Mouse (Mus musculus) retina, postnatal 1 day (tissue): ENCODE results near the gene Ruvbl2.

Source experiments
- DNase-seq: peaks from one replicate; pipeline ENCODE4 v3.0.0-alpha.2; 2012

Ruvbl2 gene

GRCm38 (mm10) chr7:45460860-45461314, 23.0 kb upstream of the Ruvbl2 start:
- DNase-seq = peak; percentile 64

- DNase-seq = no peak
Measured at GRCm38 (mm10) chr7:45460377-45460776, 22.5 kb upstream of the Ruvbl2 start.

DNA sequence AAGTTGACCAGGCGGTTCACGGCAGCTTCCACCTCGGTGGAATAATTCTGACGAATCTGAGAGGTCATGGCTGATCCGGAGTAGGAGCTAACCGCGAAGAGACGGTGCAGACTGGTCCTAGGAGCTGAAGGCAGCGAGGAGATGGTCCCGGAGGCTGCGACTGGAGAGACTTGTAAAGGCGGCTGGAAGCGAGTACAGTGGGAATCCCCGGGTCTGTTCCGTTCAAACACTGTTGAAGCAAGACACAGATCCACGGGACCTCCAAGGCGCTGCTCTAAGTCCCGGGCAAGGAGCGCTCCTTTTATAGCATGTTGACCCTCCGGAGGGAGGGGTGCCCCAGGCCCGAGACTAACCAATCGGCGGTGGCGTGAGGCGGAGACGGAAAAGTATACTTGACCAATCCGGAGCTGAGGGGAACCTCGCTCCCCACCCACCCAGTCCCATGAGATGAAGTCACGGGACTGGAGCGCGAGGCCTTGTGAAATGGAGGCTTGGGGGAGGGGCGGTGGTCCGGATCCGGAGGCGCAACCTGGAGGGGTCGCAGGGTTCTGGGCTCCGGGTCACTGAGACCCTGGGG, 21.8 kb upstream of the Ruvbl2 start, which contains the start of gene Ftl1:
Gene Ftl1 (minus strand): TSS at position 321 of the 577 bp plus-strand sequence.
- DNase-seq = peak; percentile 100

GRCm38 (mm10) chr7:45458748-45459563, 21.1 kb upstream of the Ruvbl2 start:
- peak; percentile 90 for DNase-seq

DNA sequence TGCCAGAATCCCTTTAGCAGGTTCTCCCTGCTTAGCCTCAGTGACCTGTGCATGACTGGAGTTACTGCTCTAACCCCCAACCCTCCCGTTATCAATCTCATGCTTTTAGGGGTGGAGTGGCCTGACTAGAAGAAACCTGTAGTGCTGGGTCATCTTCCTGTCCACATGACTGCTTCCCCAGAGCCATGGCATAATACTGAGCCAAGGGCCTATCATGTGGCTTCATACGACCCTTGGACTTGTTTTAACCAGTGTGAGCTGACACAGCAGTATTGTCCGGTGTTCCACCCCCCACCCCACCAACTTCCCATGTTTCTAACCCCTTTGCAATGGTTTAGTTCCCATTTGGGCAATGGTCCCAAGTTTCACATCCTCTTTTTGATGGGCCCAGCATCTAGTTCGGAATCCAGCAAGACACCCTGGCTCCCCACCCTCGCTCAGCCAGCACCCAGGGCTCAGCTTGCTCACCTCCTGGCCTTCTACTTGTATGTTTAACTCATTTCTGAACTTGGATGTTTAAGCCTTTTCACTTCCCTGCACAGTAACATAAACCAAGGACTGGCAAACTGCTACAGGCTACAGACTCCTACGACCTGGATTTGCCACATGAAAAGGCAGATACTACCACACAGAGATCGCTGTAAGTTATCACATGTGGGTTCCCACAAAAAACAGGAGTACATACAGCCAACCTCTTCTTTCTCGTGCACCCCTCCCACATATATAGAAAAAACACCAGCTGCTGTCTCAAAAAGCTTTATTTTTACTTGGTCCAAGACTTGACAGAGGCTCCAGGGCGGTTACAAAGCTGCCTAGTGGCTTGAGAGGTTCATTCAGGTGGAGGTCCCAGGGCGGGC, 19.5 kb upstream of the Ruvbl2 start:
- peak; percentile 19 for DNase-seq

GRCm38 (mm10) chr7:45456721-45457203, 18.9 kb upstream of the Ruvbl2 start:
- DNase-seq = peak; percentile 10

DNA sequence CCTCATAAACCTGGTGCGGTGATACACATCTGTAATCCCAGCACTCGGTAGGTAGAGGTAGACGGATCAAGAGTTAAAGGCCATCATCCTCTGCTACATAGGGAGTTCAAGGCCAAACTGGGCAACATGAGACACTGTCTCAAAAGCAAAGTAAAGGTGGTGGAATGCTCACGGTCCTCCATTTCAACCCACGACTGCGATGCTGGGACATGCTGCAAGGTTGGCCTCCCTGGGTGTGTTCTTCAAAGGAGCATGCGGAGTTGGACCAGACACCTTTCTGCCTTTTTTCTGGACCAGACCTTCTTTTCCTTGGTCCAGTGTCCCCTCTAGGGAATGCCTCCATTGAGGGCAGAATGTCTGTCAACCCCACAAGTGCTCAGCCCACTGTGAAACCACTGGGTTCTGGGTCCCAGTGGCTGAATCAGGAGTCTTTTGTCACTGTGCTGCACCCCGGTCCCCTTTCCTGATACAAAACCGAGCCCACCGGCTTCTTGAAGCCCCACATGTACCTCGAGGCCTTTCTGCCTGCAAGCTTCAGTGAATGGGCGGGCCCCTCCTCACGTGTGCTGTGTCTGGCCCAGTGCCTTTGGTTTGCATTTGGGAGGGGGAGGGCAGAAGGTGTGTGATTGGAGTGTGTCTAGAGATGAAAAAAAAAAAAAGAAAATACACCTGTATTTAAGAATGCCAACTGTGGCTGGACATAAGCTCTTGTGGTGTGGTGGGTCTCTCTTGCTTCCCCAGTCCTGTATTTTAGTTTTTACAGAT, 18.2 kb upstream of the Ruvbl2 start:
- DNase-seq = peak; percentile 11

GRCm38 (mm10) chr7:45454971-45455370, 17.1 kb upstream of the Ruvbl2 start:
- no peak for DNase-seq

- DNase-seq = peak; percentile 88
Measured at GRCm38 (mm10) chr7:45451344-45451982, 13.6 kb upstream of the Ruvbl2 start.

DNA sequence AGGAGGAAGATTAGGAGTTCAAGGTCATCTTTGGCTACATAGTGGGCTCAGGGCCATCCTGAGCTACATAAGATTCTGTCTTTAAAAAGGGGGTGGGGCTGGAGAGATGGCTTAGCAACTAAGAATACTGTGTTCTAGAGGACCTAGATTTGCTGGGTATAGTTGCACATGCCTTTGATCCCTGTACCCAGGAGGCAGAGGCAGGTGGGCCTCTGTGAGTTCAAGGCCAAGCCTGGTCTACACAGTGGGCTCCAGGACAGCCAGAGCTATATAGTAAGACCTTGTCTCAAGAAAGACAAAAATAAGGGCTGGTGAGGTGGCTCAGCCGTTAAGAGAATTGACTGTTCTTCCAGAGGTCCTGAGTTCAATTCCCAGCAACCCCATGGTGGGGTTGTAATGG, 12.1 kb upstream of the Ruvbl2 start:
- DNase-seq = no peak

DNA sequence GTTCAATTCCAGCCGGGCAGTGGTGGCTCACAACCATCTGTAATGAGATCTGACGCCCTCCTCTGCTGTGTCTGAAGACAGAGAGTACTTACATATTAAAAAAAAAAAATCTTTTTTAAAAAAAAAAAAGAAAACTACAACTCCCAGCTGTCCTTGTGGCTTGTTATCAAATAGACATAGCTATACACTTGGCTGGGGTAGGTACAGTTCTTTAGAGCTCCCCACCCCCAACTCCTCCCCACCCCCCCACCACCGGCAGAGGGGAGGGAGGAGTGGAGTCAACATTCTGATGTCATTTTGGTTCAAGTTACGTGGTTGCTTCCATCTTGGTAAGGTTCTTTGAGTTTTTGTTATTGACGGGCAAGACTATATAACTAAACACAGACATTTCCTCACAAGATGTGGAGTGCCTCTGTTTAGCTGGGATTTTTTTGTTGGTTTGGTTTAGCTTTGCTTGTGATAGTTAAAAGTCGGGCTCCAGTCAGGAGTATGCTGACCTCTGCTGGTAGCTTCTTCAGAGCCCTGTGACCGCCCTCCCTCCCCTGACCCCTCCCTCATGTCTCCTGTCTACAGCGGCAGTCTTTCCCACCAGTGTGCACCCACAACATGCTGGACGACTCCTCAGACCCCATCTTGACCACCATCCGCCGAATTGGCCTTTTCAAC, 9.6 kb upstream of the Ruvbl2 start:
- DNase-seq = peak; percentile 53

DNA sequence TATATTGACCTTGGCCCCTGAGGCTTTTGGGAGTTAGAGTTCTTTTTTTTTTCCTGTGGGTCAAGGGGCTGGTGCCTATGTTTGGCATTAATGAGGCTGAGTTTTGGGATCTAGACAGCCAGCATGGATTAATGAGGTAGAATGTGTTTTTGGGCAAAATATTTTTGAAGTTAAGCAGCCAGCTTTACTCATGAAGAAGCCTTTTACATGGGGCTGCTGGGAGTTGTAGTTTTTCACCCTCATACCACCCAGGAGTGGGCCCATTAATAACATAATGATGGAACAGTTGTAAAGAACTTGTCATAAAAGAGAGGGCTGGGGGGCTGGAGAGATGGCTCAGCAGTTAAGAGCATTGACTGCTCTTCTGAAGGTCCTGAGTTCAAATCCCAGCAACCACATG, 8.7 kb upstream of the Ruvbl2 start:
- no peak for DNase-seq

- DNase-seq = no peak
Measured at GRCm38 (mm10) chr7:45443526-45444420, 5.9 kb upstream of the Ruvbl2 start.

GRCm38 (mm10) chr7:45437046-45437445, 850 bp downstream of the Ruvbl2 start:
- DNase-seq = no peak

GRCm38 (mm10) chr7:45436444-45436843, 1.5 kb downstream of the Ruvbl2 start:
- DNase-seq = no peak

DNA sequence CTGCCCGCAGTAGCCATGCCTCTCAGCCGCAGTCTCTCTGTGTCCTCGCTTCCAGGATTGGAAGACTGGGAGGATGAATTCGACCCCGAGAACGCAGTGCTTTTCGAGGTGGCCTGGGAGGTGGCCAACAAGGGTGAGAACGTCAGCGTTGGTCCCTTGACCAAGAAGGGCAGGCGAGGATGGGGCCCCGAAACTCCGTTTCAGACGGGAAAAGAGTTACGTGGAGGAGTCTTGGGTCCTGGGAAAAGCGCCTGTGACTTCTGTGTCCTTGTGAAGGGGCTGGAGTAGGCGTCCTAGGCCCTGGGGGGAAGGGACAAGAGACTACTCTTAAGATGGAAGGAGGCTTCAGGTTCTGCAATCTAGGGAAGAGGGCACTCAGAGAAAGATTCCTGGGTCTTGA, 2.9 kb downstream of the Ruvbl2 start:
- DNase-seq = no peak

DNA sequence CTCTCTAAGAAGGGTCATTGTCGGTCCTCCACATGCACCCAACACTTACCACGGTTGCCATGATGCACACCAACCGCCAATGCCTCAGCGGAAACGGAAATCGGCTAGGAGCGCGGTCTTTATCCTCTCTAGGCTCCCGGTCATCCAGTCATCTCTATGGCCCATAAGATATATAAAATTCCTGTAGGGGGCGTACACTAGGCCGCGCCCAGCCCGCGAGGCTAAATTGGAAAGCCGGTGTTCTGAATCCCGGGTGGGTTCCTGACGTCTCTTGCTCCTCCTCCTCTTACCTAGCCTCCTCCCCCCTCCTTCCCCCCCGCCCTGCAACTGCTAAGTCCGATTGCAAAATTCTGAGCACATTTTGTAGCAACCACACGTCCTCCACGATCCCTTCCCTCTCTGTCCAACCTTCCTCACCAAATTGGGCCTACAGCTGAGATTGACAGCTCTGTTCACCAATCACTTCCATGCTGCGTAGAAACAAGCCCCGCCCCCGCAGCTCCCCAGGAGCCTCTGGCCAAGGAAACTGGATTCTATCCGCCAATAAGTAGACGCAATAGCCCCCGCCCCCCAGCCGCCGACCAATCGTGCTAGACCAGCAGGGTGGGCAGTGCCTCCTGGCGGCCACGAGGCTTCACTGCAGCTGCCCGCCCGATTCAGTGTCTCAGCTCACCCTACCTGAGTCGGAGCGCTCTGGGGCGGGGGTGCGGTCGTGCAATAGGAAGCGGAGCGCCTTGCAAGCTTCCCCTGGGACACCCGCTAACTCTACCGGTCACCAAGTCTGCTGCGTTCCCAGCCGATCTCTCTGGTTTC, 3.5 kb downstream of the Ruvbl2 start, which contains the start of gene Gys1:
Gene Gys1 (plus strand): TSS at position 642 of the 813 bp plus-strand sequence.
- peak; percentile 100 for DNase-seq

DNA sequence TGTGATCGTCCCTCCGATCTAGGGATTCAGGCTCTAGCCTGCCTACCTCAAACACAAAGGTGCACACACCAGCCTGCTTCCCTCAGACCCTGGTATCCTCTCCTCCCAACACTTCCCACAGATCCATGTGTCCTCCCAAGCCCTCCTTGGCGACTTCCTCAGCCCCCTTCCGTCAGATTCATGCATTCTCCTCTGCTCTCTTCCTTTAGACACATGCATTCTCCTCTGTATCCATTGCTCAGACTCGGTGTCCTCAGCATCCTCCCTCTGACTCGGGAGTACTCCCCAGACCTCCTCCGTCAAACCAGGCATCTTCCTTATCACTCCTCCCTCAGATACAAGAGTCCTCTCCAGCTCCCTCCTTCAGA, 4.1 kb downstream of the Ruvbl2 start:
- no peak for DNase-seq

- no peak for DNase-seq
Measured at GRCm38 (mm10) chr7:45426556-45426955, 11.3 kb downstream of the Ruvbl2 start.
